Comparison of ENCODE assay signal across 24 mouse cellular contexts in genomic region chr9:99591144-99591543, GRCm38 (mm10). TPM values are rescaled to one million over a fixed set of nuclear protein-coding genes. Genes with fewer than 3 reads are reported as not detected.
"Had no signal": no experiment of that assay in that cellular context is flagged by ENCODE, and none has a peak within 500 bp of the region (broad histone marks: within the 10 kb centered on the region; RNA-seq: fewer than 3 reads in every experiment).

No protein-coding gene starts in this region.

- H3K27ac ChIP-seq: kidney, embryonic 15.5 days; left cerebral cortex, adult 2 months; liver, embryonic 13.5 days; macrophage; midbrain, embryonic 13.5 days; neural tube, embryonic 12.5 days; neural tube, embryonic 15.5 days; stomach, postnatal 0 days had no signal

- H3K9me3 ChIP-seq: kidney, embryonic 15.5 days; liver, embryonic 13.5 days; midbrain, embryonic 13.5 days; neural tube, embryonic 12.5 days; neural tube, embryonic 15.5 days had no signal

- H3K36me3 ChIP-seq: kidney, embryonic 15.5 days; liver, embryonic 13.5 days; midbrain, embryonic 13.5 days; neural tube, embryonic 12.5 days; neural tube, embryonic 15.5 days had no signal

- H3K4me3 ChIP-seq: kidney, embryonic 15.5 days; left cerebral cortex, adult 2 months; liver, embryonic 13.5 days; midbrain, embryonic 13.5 days; neural tube, embryonic 12.5 days; neural tube, embryonic 15.5 days had no signal

- H3K9ac ChIP-seq: kidney, embryonic 15.5 days; liver, embryonic 13.5 days; lung, embryonic 14.5 days; midbrain, embryonic 13.5 days; neural tube, embryonic 12.5 days; neural tube, embryonic 15.5 days had no signal

- H3K4me2 ChIP-seq: kidney, embryonic 15.5 days; liver, embryonic 13.5 days; lung, embryonic 14.5 days; midbrain, embryonic 13.5 days; neural tube, embryonic 12.5 days; neural tube, embryonic 15.5 days had no signal

- ATAC-seq: intestine, embryonic 16.5 days; lung, postnatal 0 days; midbrain, embryonic 13.5 days; midbrain, embryonic 16.5 days had no signal

- H3K4me1 ChIP-seq: kidney, embryonic 15.5 days; liver, embryonic 13.5 days; midbrain, embryonic 13.5 days; neural tube, embryonic 12.5 days; neural tube, embryonic 15.5 days had no signal

- DNase-seq: kidney, postnatal 10 days; kidney, postnatal 36 days; layer of hippocampus, postnatal 36 days; liver, embryonic 13.5 days; lung, embryonic 14.5 days; retina, postnatal 1 day; thymus, postnatal 25 days had no signal

- H3K27me3 ChIP-seq: kidney, embryonic 15.5 days; liver, embryonic 13.5 days; midbrain, embryonic 13.5 days; neural tube, embryonic 12.5 days had no signal

RNA-seq across cellular contexts. Expression of gene A4gnt, which starts 21.2 kb away (rescaled TPM):
- total RNA-seq: layer of hippocampus, postnatal 10 days; left cerebral cortex, postnatal 10 days; liver, adult 2 months had no signal
- polyA plus RNA-seq: limb, embryonic 11.5 days; limb, embryonic 14.5 days; liver, adult 2 months; liver, embryonic 13.5 days; liver, embryonic 16.5 days; lung, embryonic 14.5 days; lung, postnatal 0 days; macrophage; midbrain, embryonic 13.5 days; midbrain, embryonic 16.5 days; neural tube, embryonic 12.5 days; neural tube, embryonic 15.5 days; spleen, adult 2 months had no signal

RNA-seq across cellular contexts. Expression of gene Dzip1l, which starts 38.2 kb away (rescaled TPM):
- polyA plus RNA-seq: macrophage had no signal
